Mouse (Mus musculus) granulocyte monocyte progenitor cell, adult 5-6 weeks (primary cell): Measurements from ENCODE around the gene Igsf6. TPM values are rescaled to one million over a fixed set of nuclear protein-coding genes. Genes with fewer than 3 reads are reported as not detected.

Source experiments
- total RNA-seq, 2 experiments: library from RNA; stranded (forward) in 1 of 2; stranded (reverse) in 1 of 2; fragments of 200-712, 200-1000 nt in 1 of 2; fragments of >200 nt in 1 of 2; fragmentation: Nextera tagmentation in 1 of 2; gene quantifications; 2 replicates each; pipeline ENCODE4 v1.2.3; 2014 to 2017

Igsf6 gene
- total RNA-seq, 2 experiments from 2014 or later, result 248 to 341 TPM

Other genes starting within 250 kb of the Igsf6 start
- 49.3 and 60.6 TPM in 2 replicates for gene Eef2k, start 231.7 kb downstream of the Igsf6 start, total RNA-seq (2014; fragmentation: Nextera tagmentation)
- 65.4 and 80.5 TPM in 2 replicates for gene Eef2k, start 231.7 kb downstream of the Igsf6 start, total RNA-seq (2017)
- gene Polr3e, start 156.8 kb downstream of the Igsf6 start, total RNA-seq (2014; fragmentation: Nextera tagmentation), result 24.5 and 25.8 TPM in 2 replicates
- 33.5 and 37.1 TPM in 2 replicates for gene Polr3e, start 156.8 kb downstream of the Igsf6 start, total RNA-seq (2017)
- gene Cdr2, start 92.3 kb downstream of the Igsf6 start, total RNA-seq (2014; fragmentation: Nextera tagmentation), result 1.6 and 2.9 TPM in 2 replicates
- gene Cdr2, start 92.3 kb downstream of the Igsf6 start, total RNA-seq (2017), result 1.7 and 2.8 TPM in 2 replicates
- not detected in 2 replicates for gene Mfsd13b, start 92.1 kb downstream of the Igsf6 start, total RNA-seq (2014; fragmentation: Nextera tagmentation)
- gene Mfsd13b, start 92.1 kb downstream of the Igsf6 start, total RNA-seq (2017), result not detected in 2 replicates
- 43.8 and 61.5 TPM in 2 replicates for gene Mettl9, start 40.1 kb downstream of the Igsf6 start, total RNA-seq (2014; fragmentation: Nextera tagmentation)
- 62.1 and 72.0 TPM in 2 replicates for gene Mettl9, start 40.1 kb downstream of the Igsf6 start, total RNA-seq (2017)
- not detected in 2 replicates for gene Otoa, start 7.1 kb upstream of the Igsf6 start, total RNA-seq (2014; fragmentation: Nextera tagmentation)
- 0.17 and 0.21 TPM in 2 replicates for gene Otoa, start 7.1 kb upstream of the Igsf6 start, total RNA-seq (2017)